8 mouse cellular contexts compared by ENCODE assay signal in genomic region chr3:121344951-121345642, GRCm38 (mm10). TPM values are rescaled to one million over a fixed set of nuclear protein-coding genes. Genes with fewer than 3 reads are reported as not detected.
DNase-seq lines count a peak whose midpoint lies in the region; ATAC-seq and TF ChIP-seq lines count a peak whose summit lies in the region.

No protein-coding gene starts in this region.

- no peaks in the 10 kb centered on the region for H3K36me3 ChIP-seq in kidney, adult 2 months (ENCODE audit: control insufficient read depth, insufficient read depth, low read length)
- H3K36me3 ChIP-seq in hindbrain, embryonic 16.5 days (ENCODE audit: control insufficient read depth, insufficient read depth, low read length), result no peaks in the 10 kb centered on the region
- H3K36me3 ChIP-seq in midbrain, embryonic 15.5 days (replicated peaks), result no peaks in the 10 kb centered on the region
- no peaks in the 10 kb centered on the region for H3K36me3 ChIP-seq in heart, embryonic 12.5 days

- no peak for DNase-seq in kidney, adult 2 months
- DNase-seq in kidney, adult 8-10 months, result no peak
- peak; percentile 30 for DNase-seq in T-cell, adult 2 months (ENCODE audit: low spot score)
- DNase-seq in layer of hippocampus, adult 18-20 months (ENCODE audit: low spot score in 2 of 2), result no peak
- DNase-seq in cerebellum, adult 11-12 months, result no peak

- TF ChIP-seq POLR2A in kidney, adult 2 months (IDR thresholded peaks at IDR 0.05; ENCODE audit: low read depth, low read length), result no peak

- 40% methylated on average over 11 of the region's 11 CpGs for WGBS in kidney, adult 2 months
- WGBS in hindbrain, embryonic 16.5 days, result 51% methylated on average over 11 of the region's 11 CpGs
- WGBS in midbrain, embryonic 15.5 days, result 52% methylated on average over 11 of the region's 11 CpGs
- WGBS in heart, embryonic 12.5 days, result 53% methylated on average over 11 of the region's 11 CpGs

- no peak overlapping the region for H3K4me2 ChIP-seq in hindbrain, embryonic 16.5 days (ENCODE audit: low read length)
- no peak overlapping the region for H3K4me2 ChIP-seq in midbrain, embryonic 15.5 days
- no peak overlapping the region for H3K4me2 ChIP-seq in heart, embryonic 12.5 days

- H3K4me1 ChIP-seq in kidney, adult 2 months (ENCODE audit: control insufficient read depth, insufficient read depth, low read length), result peaks cover 10% of the 10 kb centered on the region
- H3K4me1 ChIP-seq in hindbrain, embryonic 16.5 days (ENCODE audit: control insufficient read depth, insufficient read depth, low read depth, low read length), result peaks cover 16% of the 10 kb centered on the region
- peaks cover 34% of the 10 kb centered on the region for H3K4me1 ChIP-seq in midbrain, embryonic 15.5 days
- H3K4me1 ChIP-seq in heart, embryonic 12.5 days (replicated peaks), result peaks cover 34% of the 10 kb centered on the region

- ATAC-seq in hindbrain, embryonic 16.5 days, result no peak
- no peak for ATAC-seq in midbrain, embryonic 15.5 days (replicated peaks)
- ATAC-seq in heart, embryonic 12.5 days (ENCODE audit: insufficient number of reproducible peaks, low FRiP score), result no peak

- H3K4me3 ChIP-seq in kidney, adult 2 months (ENCODE audit: insufficient read depth, low read depth, low read length), result no peak overlapping the region
- H3K4me3 ChIP-seq in hindbrain, embryonic 16.5 days (ENCODE audit: low read length), result no peak overlapping the region
- H3K4me3 ChIP-seq in midbrain, embryonic 15.5 days, result no peak overlapping the region
- no peak overlapping the region for H3K4me3 ChIP-seq in heart, embryonic 12.5 days

- H3K9ac ChIP-seq in hindbrain, embryonic 16.5 days (ENCODE audit: low read depth, low read length), result no peak overlapping the region
- no peak overlapping the region for H3K9ac ChIP-seq in midbrain, embryonic 15.5 days
- no peak overlapping the region for H3K9ac ChIP-seq in heart, embryonic 12.5 days

- H3K9me3 ChIP-seq in hindbrain, embryonic 16.5 days (ENCODE audit: control insufficient read depth, low read length), result no peaks in the 10 kb centered on the region
- no peaks in the 10 kb centered on the region for H3K9me3 ChIP-seq in midbrain, embryonic 15.5 days
- H3K9me3 ChIP-seq in heart, embryonic 12.5 days (replicated peaks), result no peaks in the 10 kb centered on the region

- no peak for TF ChIP-seq CTCF in kidney, adult 2 months (conservative IDR thresholded peaks at IDR 0.05; ENCODE audit: insufficient read depth, insufficient read length, low read depth, low read length)

- no peaks in the 10 kb centered on the region for H3K27me3 ChIP-seq in kidney, adult 2 months (replicated peaks; ENCODE audit: control insufficient read depth, insufficient read depth, low read length)
- H3K27me3 ChIP-seq in hindbrain, embryonic 16.5 days (replicated peaks; ENCODE audit: control insufficient read depth, insufficient read depth, low read length), result no peaks in the 10 kb centered on the region
- H3K27me3 ChIP-seq in midbrain, embryonic 15.5 days (replicated peaks), result no peaks in the 10 kb centered on the region
- no peaks in the 10 kb centered on the region for H3K27me3 ChIP-seq in heart, embryonic 12.5 days (replicated peaks)

- peak overlapping the region; percentile 3; the same call in 1 of the 2 replicates for H3K27ac ChIP-seq in kidney, adult 2 months (ENCODE audit: insufficient read depth, low read depth, low read length)
- peak overlapping the region; percentile 46; the same call in 1 of the 2 replicates for H3K27ac ChIP-seq in hindbrain, embryonic 16.5 days (ENCODE audit: low read depth, low read length)
- H3K27ac ChIP-seq in midbrain, embryonic 15.5 days, result 0 out of 2 replicates have a peak overlapping the region, but pooled peaks have one; percentile 24
- no peak overlapping the region for H3K27ac ChIP-seq in heart, embryonic 12.5 days (ENCODE audit: poor library complexity, severe bottlenecking)

RNA-seq across cellular contexts. Expression of gene Alg14, which starts 53.5 kb away (rescaled TPM):
- polyA plus RNA-seq in kidney, adult 2 months (2012; rRNA removed), result 19.8 and 22.9 TPM in 2 replicates
- 41.3 and 44.8 TPM in 2 replicates for polyA plus RNA-seq in hindbrain, embryonic 16.5 days (2015; fragmentation: Nextera tagmentation; extraction: Ambion mirVana)
- polyA plus RNA-seq in midbrain, embryonic 15.5 days (2015; fragmentation: Nextera tagmentation; extraction: Ambion mirVana), result 33.3 and 38.2 TPM in 2 replicates
- 10 to 100 TPM; 16.0 to 17.5 TPM for total RNA-seq in layer of hippocampus, adult 18-20 months (2021)
- polyA plus RNA-seq in heart, embryonic 12.5 days (2016; fragmentation: Nextera tagmentation; extraction: Ambion mirVana), result 36.4 and 39.5 TPM in 2 replicates
